Mouse (Mus musculus) cerebellum, postnatal 10 days (tissue): ENCODE measurements around the gene Kifc5b.
"Not testable (repeated sequence)": the region's sequence is repeated elsewhere in the genome, so short reads cannot be mapped to it uniquely, and the experiment has no call there.

Experiments
- DNase-seq, 2 experiments: peaks; one replicate each; pipeline ENCODE4 v3.0.0; 2021; ENCODE audit warnings: mixed read lengths in 2 of 2

Kifc5b gene

GRCm38 (mm10) chr17:26916711-26917482 is at the start of gene Kifc5b:
Gene Kifc5b (plus strand): TSS chr17:26917091.
- peak; percentile 100 for DNase-seq

GRCm38 (mm10) chr17:26868756-26869155 is 48.1 kb upstream of the Kifc5b start:
- DNase-seq = no peak

DNA sequence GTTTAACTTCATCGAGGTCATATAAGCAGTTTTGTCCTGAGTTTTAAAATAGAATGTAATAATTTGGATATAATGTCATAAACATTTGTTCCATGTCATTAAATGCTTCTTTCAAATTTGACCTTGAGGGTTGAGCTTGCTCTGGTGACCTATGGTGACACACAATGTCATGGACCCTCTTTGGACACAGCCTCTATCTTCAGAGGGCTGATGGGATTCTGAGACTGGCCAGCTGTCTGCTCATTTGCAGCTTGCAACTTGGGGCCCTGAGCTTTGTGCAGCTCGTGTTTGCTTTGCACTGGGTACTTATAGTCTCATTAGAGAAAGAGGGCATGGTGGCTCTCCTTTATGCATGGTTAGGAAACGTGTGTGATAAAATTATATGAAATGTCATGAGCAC is 44.0 kb upstream of the Kifc5b start:
- DNase-seq = no peak

DNA sequence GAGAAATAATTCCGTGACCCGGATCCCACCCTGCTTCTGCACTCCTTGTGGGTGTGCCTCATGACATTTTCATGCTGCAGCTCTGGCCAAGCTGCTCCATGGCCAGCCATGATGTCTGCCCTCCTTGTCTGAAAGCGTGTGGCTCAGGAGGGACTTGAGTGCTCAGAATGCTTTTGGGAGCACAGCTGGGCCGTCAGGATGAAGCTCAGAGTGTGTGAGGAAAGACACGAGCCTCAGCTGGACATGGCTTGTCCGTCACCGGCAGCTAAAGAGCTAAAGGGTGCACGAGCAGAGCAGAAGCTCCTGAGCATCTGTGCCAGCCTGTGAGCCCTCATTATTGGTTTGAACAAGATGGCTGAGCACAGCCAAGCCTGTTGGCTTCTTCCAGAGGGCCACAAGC is 43.4 kb upstream of the Kifc5b start:
- no peak for DNase-seq

DNA sequence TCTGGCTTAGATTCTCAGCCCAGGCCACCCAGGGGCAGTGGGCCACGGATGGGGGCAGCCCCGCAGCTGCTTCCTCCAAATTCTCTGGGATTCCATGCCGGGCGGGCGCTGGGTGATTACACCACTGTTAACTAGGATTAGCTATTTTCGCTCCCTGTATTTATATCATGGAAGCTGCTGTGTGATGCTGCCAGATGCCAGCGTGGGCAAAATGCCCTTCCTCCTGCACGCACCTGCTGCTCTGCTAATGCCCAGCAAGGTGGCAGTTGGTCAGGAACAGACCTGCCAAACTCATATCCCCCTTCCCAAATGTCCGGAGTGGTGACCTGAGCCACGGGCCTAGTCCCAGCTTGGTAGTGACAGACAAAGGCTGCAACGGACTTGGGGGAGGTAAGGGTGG is 42.3 kb upstream of the Kifc5b start:
- peak; percentile 42 to 57 for DNase-seq

- DNase-seq = no peak
Measured at GRCm38 (mm10) chr17:26877927-26878326, 39.0 kb upstream of the Kifc5b start.

DNA sequence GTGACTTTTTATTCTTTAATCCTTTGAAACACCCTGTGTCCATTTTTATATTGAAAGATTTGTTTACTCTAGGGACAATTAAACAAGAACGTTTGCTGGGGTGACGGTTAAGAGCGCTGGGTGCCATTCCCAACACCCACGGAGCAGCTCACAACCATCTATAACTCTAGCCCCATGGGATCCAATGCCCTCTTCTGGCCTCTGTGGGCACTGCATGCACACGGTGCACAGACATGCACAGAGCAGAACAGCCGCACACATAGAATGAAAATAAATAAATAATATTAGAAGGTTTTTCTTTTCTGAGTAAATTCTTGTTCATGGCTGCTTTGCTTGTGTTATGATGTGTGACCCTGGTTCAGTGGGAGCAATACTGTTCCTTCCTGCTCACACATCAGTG is 37.7 kb upstream of the Kifc5b start:
- DNase-seq = no peak

GRCm38 (mm10) chr17:26882706-26883105 is 34.2 kb upstream of the Kifc5b start:
- no peak for DNase-seq

- no peak for DNase-seq
Measured at GRCm38 (mm10) chr17:26883585-26883984, 33.3 kb upstream of the Kifc5b start.

DNA sequence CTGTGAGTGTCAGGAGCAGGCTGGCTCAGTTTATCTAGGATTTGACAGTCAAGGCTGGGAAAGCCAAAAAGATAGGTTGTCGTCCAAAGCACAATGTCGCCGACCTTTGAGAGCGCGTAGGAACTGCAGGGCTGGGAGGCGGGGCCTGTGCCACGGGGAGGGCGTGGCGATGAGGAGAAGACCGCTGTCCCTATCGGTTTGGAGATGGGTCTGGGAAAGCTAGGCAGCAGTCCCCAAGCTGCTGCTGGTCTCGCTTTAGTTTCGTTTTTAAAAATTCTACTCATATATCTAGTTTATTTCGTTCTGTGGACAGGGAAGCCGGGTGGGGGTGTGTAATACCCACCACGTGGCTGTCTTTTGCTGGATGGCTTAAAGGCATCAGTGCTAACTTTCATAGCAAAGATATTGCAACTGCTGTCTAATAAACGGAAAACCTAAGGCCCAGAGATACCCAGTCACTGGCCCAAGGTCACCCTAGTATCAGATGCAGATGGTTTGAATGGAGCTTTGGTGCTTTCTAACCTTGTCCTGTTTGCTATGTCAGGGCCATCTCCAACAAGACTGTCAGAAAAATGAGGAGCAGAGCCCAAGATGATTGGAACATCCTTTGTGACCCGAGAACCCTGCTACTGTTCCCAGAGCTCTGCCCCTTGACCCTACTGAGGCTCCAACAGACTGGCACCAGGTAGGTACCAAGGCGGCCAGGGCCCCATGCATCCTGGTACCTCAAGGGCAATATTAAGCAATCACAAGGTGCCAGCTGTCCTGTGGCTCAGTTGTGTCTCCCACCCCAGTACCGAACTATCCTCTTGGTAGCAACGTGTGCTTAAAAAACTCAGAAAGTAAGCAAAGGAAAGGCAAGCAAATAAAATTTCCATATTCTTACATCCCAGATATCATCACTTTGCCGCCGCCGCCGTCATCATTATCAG is 31.6 kb upstream of the Kifc5b start:
- peak; percentile 88 to 90 for DNase-seq

GRCm38 (mm10) chr17:26886047-26886749 is 30.7 kb upstream of the Kifc5b start:
- DNase-seq = peak; percentile 89 to 91

- DNase-seq = peak in 1 of 2 experiments; percentile 13
Measured at GRCm38 (mm10) chr17:26887926-26888325, 29.0 kb upstream of the Kifc5b start.

- DNase-seq = peak; percentile 25 to 27
Measured at GRCm38 (mm10) chr17:26892635-26893375, 24.1 kb upstream of the Kifc5b start.

DNA sequence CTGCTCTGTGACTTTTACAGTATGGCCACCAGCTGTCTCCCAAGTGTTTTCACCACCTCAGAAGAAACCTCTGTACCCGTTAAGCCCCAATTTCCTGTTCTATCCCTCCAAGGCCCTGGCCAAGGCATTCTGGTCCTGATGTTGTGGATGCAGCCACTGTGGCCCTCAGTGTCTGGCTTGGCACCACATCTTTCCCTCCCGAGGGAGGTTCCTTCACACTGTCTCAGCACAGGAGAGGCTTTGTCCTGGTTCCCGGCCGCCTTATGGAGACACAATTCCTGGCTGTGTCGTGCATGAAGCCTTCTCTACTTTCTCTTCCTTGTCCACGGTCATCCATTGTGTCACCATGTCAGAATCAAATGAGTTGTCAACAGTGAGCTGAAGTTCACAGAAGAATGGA is 23.4 kb upstream of the Kifc5b start:
- peak in 1 of 2 experiments; percentile 19 for DNase-seq

GRCm38 (mm10) chr17:26894342-26894741 is 22.5 kb upstream of the Kifc5b start:
- DNase-seq = no peak

DNA sequence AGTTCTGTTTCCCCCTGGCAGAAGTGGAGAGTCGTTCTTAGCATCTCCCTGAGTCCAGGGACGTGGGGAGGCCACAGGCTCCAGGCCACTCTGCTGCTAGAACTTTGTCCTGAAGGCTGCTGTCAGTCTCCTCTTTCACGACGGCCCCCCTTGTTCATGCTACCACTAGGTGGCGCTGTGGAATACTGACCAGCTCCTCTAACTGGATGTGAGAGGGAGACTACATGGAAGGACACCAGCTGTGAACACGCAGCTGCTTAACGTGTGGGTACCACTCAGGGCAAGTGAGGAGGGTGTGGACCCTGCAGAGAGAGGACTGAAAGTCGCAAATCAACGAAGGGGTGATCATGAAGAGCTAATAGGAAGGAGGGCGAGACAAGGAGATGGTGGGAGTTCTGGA is 21.3 kb upstream of the Kifc5b start:
- peak; percentile 83 to 88 for DNase-seq

DNA sequence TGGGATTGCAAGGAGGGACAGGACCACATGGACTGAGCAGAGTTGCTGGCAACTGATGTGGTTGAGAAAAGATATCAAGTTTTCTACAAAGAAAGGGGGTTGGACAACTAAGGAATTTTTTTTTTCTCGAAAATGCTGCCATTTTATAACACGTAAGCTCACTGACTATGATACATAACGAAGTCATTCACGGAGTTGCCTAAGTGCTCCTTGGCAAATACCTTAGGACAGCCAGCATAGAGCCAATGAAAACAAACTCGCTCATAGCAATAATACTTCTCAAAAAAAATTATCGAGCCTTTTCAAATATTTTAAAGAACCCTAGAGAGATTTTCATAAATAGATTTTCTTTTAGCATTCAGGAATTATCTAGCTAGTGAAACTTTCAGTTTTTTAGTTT is 16.0 kb upstream of the Kifc5b start:
- no peak for DNase-seq

GRCm38 (mm10) chr17:26904320-26904719 is 12.6 kb upstream of the Kifc5b start:
- no peak for DNase-seq

- peak; percentile 62 to 67 for DNase-seq
Measured at GRCm38 (mm10) chr17:26907506-26907905, 9.4 kb upstream of the Kifc5b start.

DNA sequence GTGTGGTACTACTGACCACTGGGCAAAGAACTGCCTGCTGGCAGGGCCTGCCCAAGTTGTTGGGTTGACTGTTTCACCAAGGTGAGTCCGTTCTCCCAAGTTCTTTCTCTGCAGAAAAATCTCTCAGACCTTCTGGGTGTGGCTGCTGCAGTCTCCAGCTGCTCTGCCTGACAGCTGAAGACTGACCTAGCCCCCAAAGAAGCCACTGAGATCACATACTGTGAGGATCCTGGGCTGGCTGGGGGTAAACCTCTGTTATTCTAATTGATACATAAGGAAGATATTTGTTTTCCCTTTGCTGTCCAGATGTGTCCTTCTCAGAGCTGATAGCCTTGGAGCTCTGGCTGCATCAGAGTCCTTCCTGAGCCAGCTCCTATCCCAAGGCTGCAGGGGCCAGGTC is 1.6 kb upstream of the Kifc5b start:
- no peak for DNase-seq

GRCm38 (mm10) chr17:26917560-26917959 is 669 bp downstream of the Kifc5b start:
- DNase-seq = not testable (repeated sequence)

DNA sequence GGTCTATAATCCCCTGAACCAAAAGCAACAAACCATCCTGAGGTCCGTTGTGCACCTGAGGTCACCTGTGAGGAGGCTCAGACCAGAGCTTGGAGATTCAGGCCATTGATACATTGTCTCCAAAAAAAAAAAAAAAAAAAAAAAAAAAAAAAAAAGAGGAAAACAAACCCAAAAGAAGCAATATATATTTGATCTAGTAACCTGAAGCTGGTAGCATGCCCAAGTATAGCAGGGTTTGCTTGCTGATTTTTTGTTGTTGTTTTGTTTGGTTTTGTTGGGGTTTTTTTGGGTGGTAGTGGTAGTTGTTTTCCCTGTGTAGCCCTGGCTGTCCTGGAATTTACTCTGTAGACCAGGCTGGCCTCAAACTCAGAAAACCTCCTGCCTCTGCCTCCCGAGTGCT is 1.5 kb downstream of the Kifc5b start:
- no peak for DNase-seq
